Mouse (Mus musculus): ENCODE data around the gene Auts2. TPM values are rescaled to one million over a fixed set of nuclear protein-coding genes. Genes with fewer than 3 reads are reported as not detected.

Gene Auts2
- polyA plus RNA-seq, 1 experiment from 2014 or later = 80.6 TPM

DNA sequence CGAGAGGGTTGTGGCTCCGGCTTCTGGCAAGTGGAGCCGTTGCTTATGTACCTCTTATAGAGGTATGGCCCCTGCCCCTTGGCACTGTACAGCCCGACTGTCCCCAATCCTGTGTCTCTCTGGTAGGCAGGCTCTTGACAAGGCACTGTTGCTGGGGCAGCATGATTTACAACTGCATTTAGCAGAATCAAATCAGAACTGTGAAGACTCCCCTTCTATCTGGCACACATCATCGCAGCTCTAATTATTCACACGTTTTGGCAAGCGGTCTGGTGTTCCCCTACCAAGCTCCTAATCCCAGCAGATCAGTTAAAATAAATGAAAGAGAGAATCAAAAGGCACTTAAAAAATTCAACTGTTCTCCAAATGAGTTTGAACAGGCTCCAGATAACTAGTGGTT, 835.7 kb downstream of the Auts2 start:
- H3K4me2 ChIP-seq (replicated peaks) = no peak overlapping the region
- 93% methylated on average over 7 of the region's 7 CpGs for WGBS
- H3K27me3 ChIP-seq = 0 out of 2 replicates have a peak, but pooled peaks cover 2% of the 10 kb centered on the region
- H3K9ac ChIP-seq (replicated peaks) = no peak overlapping the region
- 0 out of 2 replicates have a peak, but pooled peaks cover 3% of the 10 kb centered on the region for H3K4me1 ChIP-seq
- no peaks in the 10 kb centered on the region for H3K36me3 ChIP-seq
- no peak overlapping the region for H3K27ac ChIP-seq (replicated peaks)
- ATAC-seq (ENCODE audit: low FRiP score, low read depth) = no peak
- no peaks in the 10 kb centered on the region for H3K9me3 ChIP-seq
- no peak overlapping the region for H3K4me3 ChIP-seq

DNA sequence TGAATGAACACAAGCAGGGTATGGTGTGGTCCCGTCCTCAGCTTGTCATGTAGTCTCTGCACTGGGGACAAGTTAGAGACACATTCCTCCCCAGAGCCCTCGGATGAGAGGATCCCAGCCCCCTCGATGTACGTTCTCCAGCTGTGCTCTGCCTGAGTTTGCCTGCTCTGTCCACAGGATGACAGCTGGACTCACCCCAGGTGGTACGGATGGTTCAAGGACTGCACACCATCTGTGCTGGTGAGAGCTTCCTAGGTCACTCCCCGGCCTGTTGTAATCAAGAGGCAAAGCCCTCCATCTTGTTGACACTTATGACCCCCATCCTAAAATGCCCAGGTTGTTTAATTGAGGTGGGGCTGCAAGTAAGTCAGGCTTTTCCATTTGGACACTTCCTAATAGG, 839.4 kb downstream of the Auts2 start:
- no peaks in the 10 kb centered on the region for H3K9me3 ChIP-seq
- H3K27me3 ChIP-seq = no peaks in the 10 kb centered on the region
- H3K4me2 ChIP-seq (replicated peaks) = no peak overlapping the region
- WGBS = 78% methylated on average over 6 of the region's 6 CpGs
- no peak overlapping the region for H3K4me3 ChIP-seq
- H3K27ac ChIP-seq (replicated peaks) = no peak overlapping the region
- no peak overlapping the region for H3K9ac ChIP-seq (replicated peaks)
- no peaks in the 10 kb centered on the region for H3K4me1 ChIP-seq
- H3K36me3 ChIP-seq = no peaks in the 10 kb centered on the region
- no peak for ATAC-seq (ENCODE audit: low FRiP score, low read depth)

GRCm38 (mm10) chr5:131702840-131703392, 840.2 kb downstream of the Auts2 start:
- no peaks in the 10 kb centered on the region for H3K36me3 ChIP-seq
- no peaks in the 10 kb centered on the region for H3K9me3 ChIP-seq
- no peaks in the 10 kb centered on the region for H3K4me1 ChIP-seq
- no peak overlapping the region for H3K4me2 ChIP-seq (replicated peaks)
- 90% methylated on average over 6 of the region's 6 CpGs for WGBS
- no peak overlapping the region for H3K4me3 ChIP-seq
- no peaks in the 10 kb centered on the region for H3K27me3 ChIP-seq
- no peak overlapping the region for H3K27ac ChIP-seq (replicated peaks)
- no peak overlapping the region for H3K9ac ChIP-seq (replicated peaks)
- no peak for ATAC-seq (ENCODE audit: low FRiP score, low read depth)

- no peak for ATAC-seq (ENCODE audit: low FRiP score, low read depth)
- WGBS = 98% methylated on average over 7 of the region's 7 CpGs
- no peak overlapping the region for H3K4me2 ChIP-seq (replicated peaks)
These were observed 844.2 kb downstream of the Auts2 start for GRCm38 (mm10) chr5:131698900-131699299.

DNA sequence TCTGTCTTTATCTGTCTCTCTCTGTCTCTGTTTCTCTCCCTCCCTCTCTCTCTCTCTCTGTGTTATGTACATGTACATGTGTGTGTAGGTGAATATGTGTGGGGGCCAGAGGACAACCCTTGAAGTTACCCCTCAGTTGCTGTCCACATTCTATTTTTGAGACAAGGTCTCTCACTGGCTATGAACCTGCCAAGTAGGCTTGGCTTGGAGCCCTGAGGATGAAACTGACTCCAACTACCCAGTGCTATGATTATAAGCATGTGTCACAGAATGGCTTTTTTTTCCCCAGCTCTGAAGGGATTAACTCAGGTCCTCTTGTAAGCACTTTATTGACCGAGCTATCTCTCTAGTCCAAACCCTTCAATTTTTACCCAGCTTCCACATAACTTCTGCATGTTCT, 852.4 kb downstream of the Auts2 start:
- ATAC-seq (ENCODE audit: low FRiP score, low read depth) = no peak
- Histone ChIP-seq H3K9me3 (no peaks in the 10 kb centered on the region), H3K27ac (replicated peaks) (no peak overlapping the region), H3K36me3 (no peaks in the 10 kb centered on the region), H3K4me2 (replicated peaks) (no peak overlapping the region), H3K4me1 (0 out of 2 replicates have a peak, but pooled peaks cover 3% of the 10 kb centered on the region), H3K4me3 (no peak overlapping the region), H3K9ac (replicated peaks) (no peak overlapping the region), H3K27me3 (no peaks in the 10 kb centered on the region)
- WGBS = 83% methylated on average over 1 of the region's 1 CpGs

More at GRCm38 (mm10) chr5:131698900-131699299, 844.2 kb downstream of the Auts2 start:
- no peaks in the 10 kb centered on the region for H3K27me3 ChIP-seq
- no peak overlapping the region for H3K27ac ChIP-seq (replicated peaks)
- H3K9ac ChIP-seq (replicated peaks) = no peak overlapping the region
- no peaks in the 10 kb centered on the region for H3K9me3 ChIP-seq
- no peaks in the 10 kb centered on the region for H3K36me3 ChIP-seq
- 0 out of 2 replicates have a peak, but pooled peaks cover 6% of the 10 kb centered on the region for H3K4me1 ChIP-seq
- no peak overlapping the region for H3K4me3 ChIP-seq

DNA sequence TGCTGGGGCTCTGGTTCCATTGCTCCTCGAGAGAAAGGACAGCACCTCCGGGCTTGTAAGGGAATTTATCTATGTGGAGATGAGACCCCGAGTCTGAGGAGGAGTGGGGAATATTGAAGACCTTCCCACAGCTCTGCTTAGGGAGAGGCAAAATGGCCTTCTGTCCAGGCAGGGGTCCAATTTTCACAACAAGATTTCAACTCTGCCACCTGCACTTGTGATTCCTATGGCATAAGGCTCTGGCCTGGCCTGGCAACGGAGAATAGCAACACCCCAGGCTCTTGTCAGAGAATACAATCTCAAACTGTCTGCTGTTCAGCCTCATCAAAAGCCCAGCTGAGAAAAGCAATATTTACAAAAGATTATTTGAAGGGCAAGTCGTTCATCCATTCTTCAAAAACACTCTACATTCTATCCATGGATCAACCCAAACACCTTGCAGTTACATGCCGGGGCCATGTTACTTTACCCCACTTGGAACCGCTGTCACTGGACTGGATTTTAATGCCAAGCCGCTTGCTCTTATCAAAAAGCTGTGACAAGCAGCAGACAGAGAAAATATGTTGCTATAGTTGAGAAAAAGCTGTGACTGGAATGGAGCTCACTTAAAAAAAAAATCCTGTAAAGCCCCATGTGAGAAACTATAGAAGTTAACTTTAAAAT, 856.1 kb downstream of the Auts2 start:
- no peak for ATAC-seq (ENCODE audit: low FRiP score, low read depth)

DNA sequence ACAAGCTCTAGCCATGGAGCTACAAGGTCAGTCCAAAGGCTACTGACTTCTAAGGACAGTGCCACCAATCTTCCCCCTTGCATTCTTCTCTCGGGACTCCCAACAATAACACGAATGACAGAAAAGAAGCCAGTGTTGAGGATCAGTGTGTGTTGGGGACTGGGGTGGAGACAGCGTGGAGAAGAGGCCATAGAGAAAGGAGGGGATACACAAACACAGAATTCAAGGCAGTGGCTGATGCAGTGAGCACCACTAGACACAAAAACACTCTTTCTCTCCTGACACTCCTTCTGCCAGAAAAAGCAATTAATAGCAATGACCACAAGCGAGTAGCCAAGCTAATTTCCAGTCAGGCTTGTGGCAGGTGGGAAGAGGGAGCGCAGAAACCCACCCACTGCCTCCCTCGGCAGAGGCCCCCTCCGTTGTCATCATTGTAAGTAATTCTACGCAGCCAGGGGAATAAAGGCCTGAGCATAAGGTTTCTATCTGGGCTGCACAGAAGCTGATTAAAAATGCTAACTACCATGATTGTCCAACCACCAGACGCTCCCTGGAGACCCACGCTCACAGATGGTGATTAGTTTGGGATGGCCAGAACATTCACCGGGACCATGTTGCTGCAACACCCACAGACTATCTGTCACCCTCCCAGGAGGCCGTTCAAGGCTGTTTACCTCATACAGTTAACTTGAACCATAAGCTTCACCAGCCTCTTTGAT, 862.9 kb downstream of the Auts2 start:
- peak overlapping the region; percentile 68 for H3K27ac ChIP-seq (replicated peaks)
- 43% methylated on average over 12 of the region's 12 CpGs for WGBS
- no peak overlapping the region for H3K4me2 ChIP-seq (replicated peaks)
- no peaks in the 10 kb centered on the region for H3K36me3 ChIP-seq
- H3K9me3 ChIP-seq = peaks cover 6% of the 10 kb centered on the region
- 0 out of 2 replicates have a peak, but pooled peaks cover 5% of the 10 kb centered on the region for H3K27me3 ChIP-seq
- H3K4me3 ChIP-seq = no peak overlapping the region
- ATAC-seq (ENCODE audit: low FRiP score, low read depth) = peak; percentile 84
- H3K9ac ChIP-seq (replicated peaks) = no peak overlapping the region
- peaks cover 18% of the 10 kb centered on the region for H3K4me1 ChIP-seq

More for the DNA sequence above, 856.1 kb downstream of the Auts2 start:
- Histone ChIP-seq H3K27me3 (no peaks in the 10 kb centered on the region), H3K4me2 (replicated peaks) (no peak overlapping the region), H3K4me1 (no peaks in the 10 kb centered on the region), H3K9ac (replicated peaks) (no peak overlapping the region), H3K36me3 (no peaks in the 10 kb centered on the region), H3K4me3 (no peak overlapping the region), H3K9me3 (peaks cover 6% of the 10 kb centered on the region), H3K27ac (replicated peaks) (no peak overlapping the region)
- 78% methylated on average over 8 of the region's 8 CpGs for WGBS

GRCm38 (mm10) chr5:131679523-131679922, 863.6 kb downstream of the Auts2 start:
- Histone ChIP-seq H3K27me3 (0 out of 2 replicates have a peak, but pooled peaks cover 5% of the 10 kb centered on the region), H3K4me2 (replicated peaks) (no peak overlapping the region), H3K4me1 (peaks cover 18% of the 10 kb centered on the region), H3K27ac (replicated peaks) (peak overlapping the region; percentile 68), H3K9me3 (peaks cover 6% of the 10 kb centered on the region), H3K9ac (replicated peaks) (no peak overlapping the region), H3K4me3 (no peak overlapping the region), H3K36me3 (no peaks in the 10 kb centered on the region)
- 93% methylated on average over 1 of the region's 1 CpGs for WGBS
- no peak for ATAC-seq (ENCODE audit: low FRiP score, low read depth)

DNA sequence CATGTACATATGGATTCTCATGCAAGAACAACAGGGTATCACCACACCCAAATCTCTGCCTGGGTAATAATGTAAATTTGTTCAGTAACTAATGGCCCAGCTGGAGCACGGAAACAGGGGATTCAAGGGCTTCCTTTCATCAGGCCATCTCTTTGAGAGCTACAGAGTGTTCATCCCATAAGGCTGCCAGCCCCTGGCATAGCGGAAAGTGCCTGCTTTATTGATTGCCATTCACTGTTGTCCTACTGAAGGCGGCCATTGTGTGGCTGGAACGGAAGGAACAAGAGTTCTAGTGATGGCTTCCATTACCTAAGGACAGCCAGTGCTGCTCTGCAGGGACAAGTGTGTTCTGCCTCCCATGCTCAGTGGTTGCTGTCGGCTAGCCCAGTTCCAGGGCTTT, 865.6 kb downstream of the Auts2 start:
- H3K9ac ChIP-seq (replicated peaks) = no peak overlapping the region
- H3K36me3 ChIP-seq = no peaks in the 10 kb centered on the region
- WGBS = 83% methylated on average over 5 of the region's 5 CpGs
- 0 out of 2 replicates have a peak, but pooled peaks cover 5% of the 10 kb centered on the region for H3K27me3 ChIP-seq
- no peak overlapping the region for H3K4me3 ChIP-seq
- H3K4me1 ChIP-seq = peaks cover 18% of the 10 kb centered on the region
- no peak overlapping the region for H3K27ac ChIP-seq (replicated peaks)
- H3K9me3 ChIP-seq = no peaks in the 10 kb centered on the region
- H3K4me2 ChIP-seq (replicated peaks) = no peak overlapping the region
- ATAC-seq (ENCODE audit: low FRiP score, low read depth) = no peak

DNA sequence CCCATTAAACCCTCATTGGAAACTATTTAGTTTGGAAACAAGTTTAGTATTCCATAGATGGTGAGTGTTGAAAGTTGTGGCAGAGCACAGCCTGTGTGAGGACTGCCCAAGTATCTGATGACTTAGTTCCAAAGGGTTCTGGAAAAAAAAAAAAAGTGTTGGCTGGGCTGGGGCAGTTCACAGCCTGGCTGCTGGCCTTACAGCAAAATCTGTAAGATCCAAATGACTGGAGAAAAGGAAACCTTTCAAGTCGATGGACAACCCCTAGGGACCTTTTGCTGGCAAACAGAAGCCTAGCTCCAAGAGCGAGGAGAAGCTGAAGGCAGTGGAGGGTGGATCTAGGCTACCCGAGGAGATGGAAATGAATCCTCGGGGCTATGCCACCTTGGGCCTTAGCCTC, 869.4 kb downstream of the Auts2 start:
- H3K9ac ChIP-seq (replicated peaks) = no peak overlapping the region
- ATAC-seq (ENCODE audit: low FRiP score, low read depth) = no peak
- H3K36me3 ChIP-seq = no peaks in the 10 kb centered on the region
- H3K27me3 ChIP-seq = no peaks in the 10 kb centered on the region
- no peaks in the 10 kb centered on the region for H3K9me3 ChIP-seq
- H3K4me3 ChIP-seq = no peak overlapping the region
- no peak overlapping the region for H3K27ac ChIP-seq (replicated peaks)
- H3K4me1 ChIP-seq = no peaks in the 10 kb centered on the region
- 84% methylated on average over 4 of the region's 4 CpGs for WGBS
- H3K4me2 ChIP-seq (replicated peaks) = no peak overlapping the region

DNA sequence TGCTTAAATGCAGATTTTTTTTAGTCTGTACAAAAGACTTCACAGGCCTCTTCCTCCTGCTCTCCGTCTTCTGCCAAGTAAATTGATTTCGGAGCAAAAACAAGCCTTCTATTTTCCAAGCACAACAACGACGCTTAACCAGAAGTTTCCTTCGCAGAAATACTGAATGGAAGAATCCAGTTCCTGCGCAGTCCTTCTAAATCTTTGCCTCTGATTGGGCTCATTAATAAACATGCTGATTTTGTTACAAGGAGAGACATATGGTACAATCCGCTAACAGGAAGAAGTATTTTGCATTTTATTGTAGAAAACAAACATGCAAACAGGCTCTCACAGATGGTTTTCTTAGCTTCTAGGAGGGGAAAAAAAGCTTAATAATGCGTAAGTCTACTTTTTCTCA, 878.1 kb downstream of the Auts2 start:
- Histone ChIP-seq H3K4me2 (replicated peaks) (no peak overlapping the region), H3K27me3 (peaks cover 8% of the 10 kb centered on the region), H3K36me3 (no peaks in the 10 kb centered on the region), H3K9ac (replicated peaks) (no peak overlapping the region), H3K27ac (replicated peaks) (no peak overlapping the region), H3K4me3 (no peak overlapping the region), H3K4me1 (peaks cover 7% of the 10 kb centered on the region), H3K9me3 (no peaks in the 10 kb centered on the region)
- 71% methylated on average over 8 of the region's 8 CpGs for WGBS
- no peak for ATAC-seq (ENCODE audit: low FRiP score, low read depth)

DNA sequence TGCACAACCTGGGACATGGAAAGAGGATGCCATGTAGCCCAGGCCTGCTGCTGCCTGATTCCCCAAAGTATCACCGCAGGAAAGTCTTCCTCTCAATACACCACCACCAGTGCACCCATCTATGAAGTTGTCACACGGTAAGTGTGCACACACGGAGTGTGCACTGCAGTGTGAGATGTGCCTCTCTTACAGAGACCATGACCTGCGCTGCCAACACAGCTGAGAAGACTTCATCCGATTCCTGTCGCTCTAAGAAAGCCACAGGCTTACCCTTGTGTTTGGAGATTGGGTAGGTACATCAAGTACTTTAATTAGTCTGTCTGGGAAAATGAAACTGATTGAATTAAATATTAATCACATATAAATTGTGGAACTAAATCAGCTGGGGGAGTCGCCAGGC, 878.5 kb downstream of the Auts2 start:
- H3K27me3 ChIP-seq = peaks cover 8% of the 10 kb centered on the region
- WGBS = 91% methylated on average over 7 of the region's 7 CpGs
- no peak overlapping the region for H3K4me2 ChIP-seq (replicated peaks)
- no peak overlapping the region for H3K4me3 ChIP-seq
- H3K27ac ChIP-seq (replicated peaks) = no peak overlapping the region
- no peaks in the 10 kb centered on the region for H3K36me3 ChIP-seq
- no peak for ATAC-seq (ENCODE audit: low FRiP score, low read depth)
- no peaks in the 10 kb centered on the region for H3K9me3 ChIP-seq
- no peak overlapping the region for H3K9ac ChIP-seq (replicated peaks)
- H3K4me1 ChIP-seq = peaks cover 7% of the 10 kb centered on the region
